Mouse (Mus musculus): ENCODE data around the gene Gm20605. TPM values are rescaled to one million over a fixed set of nuclear protein-coding genes. Genes with fewer than 3 reads are reported as not detected.

Gm20605 gene
- total RNA-seq, 4 experiments from 2014 or later: 8.2 to 24.1 (median 14.7) TPM

GRCm38 (mm10) chr5:137653366-137653765 lies 24.4 kb downstream of the Gm20605 start:
- DNase-seq: no peak

- DNase-seq: no peak
Observed at GRCm38 (mm10) chr5:137654746-137655145, 25.8 kb downstream of the Gm20605 start.

- peak; percentile 64 for DNase-seq
Observed at GRCm38 (mm10) chr5:137656977-137657376, 28.0 kb downstream of the Gm20605 start.

- DNase-seq: peak; percentile 86
Observed at GRCm38 (mm10) chr5:137660064-137660688, 31.2 kb downstream of the Gm20605 start.

GRCm38 (mm10) chr5:137663057-137663456 lies 34.1 kb downstream of the Gm20605 start:
- no peak for DNase-seq

- no peak for DNase-seq
Observed at GRCm38 (mm10) chr5:137668971-137669370, 40.0 kb downstream of the Gm20605 start.

- DNase-seq: no peak
Observed at GRCm38 (mm10) chr5:137670240-137670639, 41.3 kb downstream of the Gm20605 start.

GRCm38 (mm10) chr5:137671443-137672240 lies 42.7 kb downstream of the Gm20605 start:
- peak; percentile 94 for DNase-seq

GRCm38 (mm10) chr5:137672361-137672760 lies 43.4 kb downstream of the Gm20605 start:
- no peak for DNase-seq

GRCm38 (mm10) chr5:137673015-137673414 lies 44.0 kb downstream of the Gm20605 start:
- no peak for DNase-seq

- DNase-seq: no peak
Observed at GRCm38 (mm10) chr5:137674786-137675185, 45.8 kb downstream of the Gm20605 start.

- no peak for DNase-seq
Observed at GRCm38 (mm10) chr5:137677859-137678258, 48.9 kb downstream of the Gm20605 start.

- no peak for DNase-seq
Observed at GRCm38 (mm10) chr5:137678736-137679135, 49.8 kb downstream of the Gm20605 start.

GRCm38 (mm10) chr5:137679726-137680125 lies 50.8 kb downstream of the Gm20605 start:
- no peak for DNase-seq

- no peak for DNase-seq
Observed at GRCm38 (mm10) chr5:137682526-137682925, 53.6 kb downstream of the Gm20605 start.

GRCm38 (mm10) chr5:137683388-137684293 lies 54.7 kb downstream of the Gm20605 start:
- no peak for DNase-seq

GRCm38 (mm10) chr5:137684294-137685123 lies 55.5 kb downstream of the Gm20605 start, which contains the start of gene Agfg2:
Agfg2 (minus strand) TSS chr5:137684726.
- peak; percentile 100 for DNase-seq

- DNase-seq: no peak
Observed at GRCm38 (mm10) chr5:137685653-137686052, 56.7 kb downstream of the Gm20605 start.

GRCm38 (mm10) chr5:137686127-137686790 lies 57.3 kb downstream of the Gm20605 start:
- DNase-seq: no peak

- no peak for DNase-seq
Observed at GRCm38 (mm10) chr5:137689974-137690373, 61.0 kb downstream of the Gm20605 start.

GRCm38 (mm10) chr5:137690531-137690930 lies 61.6 kb downstream of the Gm20605 start:
- DNase-seq: no peak
